Mouse (Mus musculus): ENCODE measurements around the gene Sh3rf1. TPM values are rescaled to one million over a fixed set of nuclear protein-coding genes. Genes with fewer than 3 reads are reported as not detected.
A peak's percentile ranks its signal among the peaks of the same experiment; 100 is the strongest.

Gene Sh3rf1
- polyA plus RNA-seq, 1 experiment from 2014 or later: 16.0 TPM

- Histone ChIP-seq H3K36me3 (no peaks in the 10 kb centered on the region), H3K27ac (no peak overlapping the region), H3K4me2 (replicated peaks) (no peak overlapping the region), H3K4me3 (no peak overlapping the region), H3K9me3 (no peaks in the 10 kb centered on the region), H3K4me1 (peaks cover 17% of the 10 kb centered on the region), H3K27me3 (no peaks in the 10 kb centered on the region), H3K9ac (peak overlapping the region; percentile 29; the same call in 1 of the 2 replicates)
- peak; percentile 75; the same call in 1 of the 2 replicates for ATAC-seq (ENCODE audit: insufficient number of reproducible peaks, insufficient read depth, low FRiP score, low TSS enrichment)
- WGBS: 94% methylated on average over 1 of the region's 1 CpGs
These were observed 43.4 kb downstream of the Sh3rf1 start for GRCm38 (mm10) chr8:61267061-61267460.

GRCm38 (mm10) chr8:61267692-61268091 lies 44.0 kb downstream of the Sh3rf1 start:
- Histone ChIP-seq H3K27ac (no peak overlapping the region), H3K9ac (no peak overlapping the region), H3K4me1 (peaks cover 17% of the 10 kb centered on the region), H3K27me3 (no peaks in the 10 kb centered on the region), H3K36me3 (no peaks in the 10 kb centered on the region), H3K9me3 (no peaks in the 10 kb centered on the region), H3K4me2 (replicated peaks) (no peak overlapping the region), H3K4me3 (no peak overlapping the region)
- 60% methylated on average over 8 of the region's 8 CpGs for WGBS
- no peak for ATAC-seq (ENCODE audit: insufficient number of reproducible peaks, insufficient read depth, low FRiP score, low TSS enrichment)

GRCm38 (mm10) chr8:61268233-61268916 lies 44.7 kb downstream of the Sh3rf1 start:
- Histone ChIP-seq H3K36me3 (no peaks in the 10 kb centered on the region), H3K27ac (no peak overlapping the region), H3K4me2 (replicated peaks) (no peak overlapping the region), H3K4me3 (no peak overlapping the region), H3K27me3 (no peaks in the 10 kb centered on the region), H3K9me3 (no peaks in the 10 kb centered on the region), H3K9ac (no peak overlapping the region), H3K4me1 (peaks cover 17% of the 10 kb centered on the region)
- no peak for ATAC-seq (ENCODE audit: insufficient number of reproducible peaks, insufficient read depth, low FRiP score, low TSS enrichment)
- WGBS: 85% methylated on average over 10 of the region's 10 CpGs

- 78% methylated on average over 11 of the region's 11 CpGs for WGBS
- Histone ChIP-seq H3K4me2 (replicated peaks) (no peak overlapping the region), H3K27ac (no peak overlapping the region), H3K4me1 (peaks cover 31% of the 10 kb centered on the region), H3K9ac (no peak overlapping the region), H3K27me3 (no peaks in the 10 kb centered on the region), H3K9me3 (no peaks in the 10 kb centered on the region), H3K36me3 (no peaks in the 10 kb centered on the region), H3K4me3 (no peak overlapping the region)
- no peak for ATAC-seq (ENCODE audit: insufficient number of reproducible peaks, insufficient read depth, low FRiP score, low TSS enrichment)
These were observed 46.3 kb downstream of the Sh3rf1 start for GRCm38 (mm10) chr8:61270016-61270415.

GRCm38 (mm10) chr8:61270541-61270940 lies 46.9 kb downstream of the Sh3rf1 start:
- Histone ChIP-seq H3K4me1 (peaks cover 36% of the 10 kb centered on the region), H3K27me3 (no peaks in the 10 kb centered on the region), H3K36me3 (no peaks in the 10 kb centered on the region), H3K9ac (no peak overlapping the region), H3K27ac (no peak overlapping the region), H3K9me3 (no peaks in the 10 kb centered on the region), H3K4me3 (no peak overlapping the region), H3K4me2 (replicated peaks) (no peak overlapping the region)
- 73% methylated on average over 9 of the region's 9 CpGs for WGBS
- no peak for ATAC-seq (ENCODE audit: insufficient number of reproducible peaks, insufficient read depth, low FRiP score, low TSS enrichment)

GRCm38 (mm10) chr8:61270961-61271360 lies 47.3 kb downstream of the Sh3rf1 start:
- ATAC-seq (ENCODE audit: insufficient number of reproducible peaks, insufficient read depth, low FRiP score, low TSS enrichment): no peak
- no peak overlapping the region for H3K27ac ChIP-seq

GRCm38 (mm10) chr8:61272838-61273237 lies 49.2 kb downstream of the Sh3rf1 start:
- Histone ChIP-seq H3K27me3 (no peaks in the 10 kb centered on the region), H3K4me1 (peaks cover 48% of the 10 kb centered on the region), H3K9me3 (no peaks in the 10 kb centered on the region), H3K27ac (no peak overlapping the region), H3K9ac (no peak overlapping the region), H3K4me3 (no peak overlapping the region), H3K4me2 (replicated peaks) (no peak overlapping the region), H3K36me3 (no peaks in the 10 kb centered on the region)
- no peak for ATAC-seq (ENCODE audit: insufficient number of reproducible peaks, insufficient read depth, low FRiP score, low TSS enrichment)
- WGBS: 64% methylated on average over 3 of the region's 3 CpGs

More at GRCm38 (mm10) chr8:61270961-61271360, 47.3 kb downstream of the Sh3rf1 start:
- Histone ChIP-seq H3K36me3 (no peaks in the 10 kb centered on the region), H3K9ac (no peak overlapping the region), H3K4me1 (peaks cover 40% of the 10 kb centered on the region), H3K4me2 (replicated peaks) (no peak overlapping the region), H3K4me3 (no peak overlapping the region), H3K27me3 (no peaks in the 10 kb centered on the region), H3K9me3 (no peaks in the 10 kb centered on the region)
- 72% methylated on average over 4 of the region's 6 CpGs for WGBS

- H3K4me2 ChIP-seq (replicated peaks): no peak overlapping the region
- no peak overlapping the region for H3K27ac ChIP-seq
- H3K4me3 ChIP-seq: no peak overlapping the region
- no peak for ATAC-seq (ENCODE audit: insufficient number of reproducible peaks, insufficient read depth, low FRiP score, low TSS enrichment)
- no peaks in the 10 kb centered on the region for H3K9me3 ChIP-seq
- H3K27me3 ChIP-seq: no peaks in the 10 kb centered on the region
- peaks cover 47% of the 10 kb centered on the region for H3K4me1 ChIP-seq
- WGBS: 72% methylated on average over 17 of the region's 17 CpGs
- no peak overlapping the region for H3K9ac ChIP-seq
- no peaks in the 10 kb centered on the region for H3K36me3 ChIP-seq
These were observed 49.9 kb downstream of the Sh3rf1 start for GRCm38 (mm10) chr8:61273307-61274221.

GRCm38 (mm10) chr8:61274602-61275462 lies 51.2 kb downstream of the Sh3rf1 start:
- H3K4me3 ChIP-seq: no peak overlapping the region
- peak; percentile 8; the same call in 1 of the 2 replicates for ATAC-seq (ENCODE audit: insufficient number of reproducible peaks, insufficient read depth, low FRiP score, low TSS enrichment)
- no peak overlapping the region for H3K4me2 ChIP-seq (replicated peaks)
- WGBS: 35% methylated on average over 10 of the region's 10 CpGs
- H3K27me3 ChIP-seq: no peaks in the 10 kb centered on the region
- peak overlapping the region; percentile 64; the same call in 1 of the 2 replicates for H3K27ac ChIP-seq
- peaks cover 45% of the 10 kb centered on the region for H3K4me1 ChIP-seq
- no peaks in the 10 kb centered on the region for H3K9me3 ChIP-seq
- no peak overlapping the region for H3K9ac ChIP-seq
- H3K36me3 ChIP-seq: 0 out of 2 replicates have a peak, but pooled peaks cover 5% of the 10 kb centered on the region

- Histone ChIP-seq H3K9me3 (no peaks in the 10 kb centered on the region), H3K27me3 (no peaks in the 10 kb centered on the region), H3K4me3 (no peak overlapping the region), H3K4me1 (peaks cover 42% of the 10 kb centered on the region), H3K4me2 (replicated peaks) (no peak overlapping the region), H3K27ac (no peak overlapping the region), H3K9ac (no peak overlapping the region), H3K36me3 (0 out of 2 replicates have a peak, but pooled peaks cover 5% of the 10 kb centered on the region)
- WGBS: 70% methylated on average over 11 of the region's 11 CpGs
- ATAC-seq (ENCODE audit: insufficient number of reproducible peaks, insufficient read depth, low FRiP score, low TSS enrichment): no peak
These were observed 52.0 kb downstream of the Sh3rf1 start for GRCm38 (mm10) chr8:61275463-61276356.

Measured in embryonic facial prominence, embryonic 12.5 days (tissue).